Mouse (Mus musculus) left cerebral cortex, adult 18-20 months (tissue): ENCODE measurements around the gene Htr2b. TPM values are rescaled to one million over a fixed set of nuclear protein-coding genes. Genes with fewer than 3 reads are reported as not detected.
A peak's percentile ranks its signal among the peaks of the same experiment; 100 is the strongest.

ENCODE experiments used
- DNase-seq, 2 experiments: peaks; one replicate each; pipeline ENCODE4 v3.0.0; 2021 to 2022; ENCODE audit warnings: low spot score in 2 of 2, mixed read lengths in 1 of 2
- total RNA-seq, 2 experiments: library from RNA; stranded (reverse); gene quantifications; 2 replicates each; pipeline ENCODE4 v1.2.3; 2021

Htr2b gene
- total RNA-seq, 2 experiments from 2014 or later = not detected

- no peak for DNase-seq
These were observed 6.7 kb downstream of the Htr2b start for GRCm38 (mm10) chr1:86105054-86105453.

- DNase-seq = no peak
These were observed 17.4 kb downstream of the Htr2b start for GRCm38 (mm10) chr1:86094413-86094812.

GRCm38 (mm10) chr1:86076565-86076964 is 35.2 kb downstream of the Htr2b start:
- no peak for DNase-seq

- peak; percentile 86 to 90 for DNase-seq
These were observed 47.3 kb downstream of the Htr2b start, which contains the start of gene Psmd1 for GRCm38 (mm10) chr1:86064271-86064991. TSS of gene Psmd1 (plus strand) at chr1:86064387.

- no peak for DNase-seq
These were observed 49.2 kb downstream of the Htr2b start for GRCm38 (mm10) chr1:86062523-86062922.

- DNase-seq = peak; percentile 95 to 97
These were observed 52.7 kb downstream of the Htr2b start for GRCm38 (mm10) chr1:86058856-86059769.

GRCm38 (mm10) chr1:86056284-86056683 is 55.5 kb downstream of the Htr2b start:
- no peak for DNase-seq

- no peak for DNase-seq
These were observed 56.8 kb downstream of the Htr2b start for GRCm38 (mm10) chr1:86054943-86055342.

- peak; percentile 42 to 50 for DNase-seq
These were observed 58.4 kb downstream of the Htr2b start for GRCm38 (mm10) chr1:86053198-86053921.

Other genes starting within 250 kb of the Htr2b start
- 100 to 1,000 TPM; 731 to 809 TPM for gene Itm2c, start 217.7 kb downstream of the Htr2b start, total RNA-seq
- 1 to 10 TPM; 5.2 to 7.7 TPM for gene 4933407L21Rik, start 183.5 kb downstream of the Htr2b start, total RNA-seq
- under 1 TPM; 0.09 to 0.14 TPM for gene Gpr55, start 151.0 kb downstream of the Htr2b start, total RNA-seq
- gene Spata3, start 95.2 kb downstream of the Htr2b start, total RNA-seq = under 1 TPM; 0.37 to 0.79 TPM
- gene 2810459M11Rik, start 66.1 kb downstream of the Htr2b start, total RNA-seq = 10 to 100 TPM; 10.8 to 10.9 TPM
- gene Psmd1, start 47.6 kb downstream of the Htr2b start, total RNA-seq = 100 to 1,000 TPM; 114 to 115 TPM
- gene Gm21972, start 21.7 kb upstream of the Htr2b start, total RNA-seq = 10 to 100 TPM in 1 of 2 experiments, 1 to 10 TPM in 1; 9.8 to 10.3 TPM
- 10 to 100 TPM; 32.2 to 36.4 TPM for gene Armc9, start 42.8 kb upstream of the Htr2b start, total RNA-seq
- gene B3gnt7, start 190.9 kb upstream of the Htr2b start, total RNA-seq = 1 to 10 TPM in 1 of 2 experiments, under 1 TPM in 1; 0.77 to 1.1 TPM
- 100 to 1,000 TPM; 130 TPM for gene Ncl, start 247.4 kb upstream of the Htr2b start, total RNA-seq